Mouse (Mus musculus): ENCODE measurements at regions not wholly inside any gene's neighbourhood (a gene's known extent, or its start where the extent isn't known, plus 50 kb on each side); places are given as distances from the start of the nearest gene placed in this dataset.

DNA sequence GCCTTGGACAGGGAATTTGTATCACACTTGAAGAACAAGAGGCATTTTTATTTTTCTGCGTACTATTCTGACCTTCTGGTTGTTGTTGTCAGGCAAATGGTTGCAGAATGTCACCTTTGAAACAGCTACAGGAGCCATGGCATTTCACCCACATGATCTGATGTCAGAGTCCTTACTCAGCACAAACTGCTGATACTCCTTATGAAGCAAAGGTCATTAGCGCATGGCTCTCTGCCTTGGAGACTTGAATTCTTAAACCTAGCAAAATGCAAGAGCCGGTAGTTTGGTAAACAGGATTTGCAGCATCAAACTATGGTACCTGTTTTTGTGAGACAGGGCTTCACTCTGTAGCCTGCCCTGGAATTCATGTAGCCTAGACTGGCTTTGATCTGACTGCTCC lies 127.3 kb upstream of the Tut7 start:
- TF ChIP-seq POLR2A (IDR thresholded peaks at IDR 0.05; ENCODE audit: borderline replicate concordance, extremely low read depth, low read depth, low read length) (no peak), CTCF (IDR thresholded peaks at IDR 0.05; ENCODE audit: insufficient read depth, low read length) (no peak)
